Comparison of ENCODE assay signal across 8 mouse cellular contexts in genomic region chr9:62540736-62541135, GRCm38 (mm10). TPM values are rescaled to one million over a fixed set of nuclear protein-coding genes. Genes with fewer than 3 reads are reported as not detected.
DNase-seq lines count a peak whose midpoint lies in the region; ATAC-seq lines count a peak whose summit lies in the region.

No protein-coding gene starts in this region.

- WGBS in forebrain, embryonic 15.5 days = 14% methylated on average over 10 of the region's 10 CpGs

- no peaks in the 10 kb centered on the region for H3K27me3 ChIP-seq in forebrain, embryonic 15.5 days

- peak overlapping the region; percentile 24 for H3K4me2 ChIP-seq in forebrain, embryonic 15.5 days (replicated peaks)

- no peak overlapping the region for H3K9ac ChIP-seq in forebrain, embryonic 15.5 days (replicated peaks)

- H3K4me3 ChIP-seq in forebrain, embryonic 15.5 days = no peak overlapping the region

- H3K9me3 ChIP-seq in forebrain, embryonic 15.5 days = no peaks in the 10 kb centered on the region

- peaks cover 81% of the 10 kb centered on the region for H3K4me1 ChIP-seq in forebrain, embryonic 15.5 days

- DNase-seq in testis, postnatal 10 days (ENCODE audit: low spot score) = peak; percentile 57
- no peak for DNase-seq in testis, postnatal 14 days (ENCODE audit: low spot score)
- DNase-seq in left cerebral cortex, postnatal 25 days (ENCODE audit: low spot score in 2 of 2) = peak; percentile 84 to 96
- peak; percentile 78 for DNase-seq in right cerebral cortex, postnatal 14 days
- no peak for DNase-seq in adipocyte (ENCODE audit: low spot score)
- DNase-seq in lung, postnatal 14 days = no peak

- ATAC-seq in forebrain, embryonic 15.5 days (replicated peaks) = peak; percentile 61
- ATAC-seq in granulocyte monocyte progenitor cell, adult 5-6 weeks (replicated peaks; ENCODE audit: poor library complexity, severe bottlenecking) = no peak

- peak overlapping the region; percentile 97 for H3K27ac ChIP-seq in forebrain, embryonic 15.5 days (replicated peaks)

- intact Hi-C loops in left cerebral cortex, postnatal 25 days (cut with DNase I) = loop anchor here (5.0 kb wide), 1 partner anchor 33 kb away; no protein-coding TSS in a partner anchor

- H3K36me3 ChIP-seq in forebrain, embryonic 15.5 days = no peaks in the 10 kb centered on the region

RNA-seq across cellular contexts. Expression of gene Coro2b, which starts 3.9 kb away (rescaled TPM):
- polyA plus RNA-seq in forebrain, embryonic 15.5 days (2015; fragmentation: Nextera tagmentation; extraction: Ambion mirVana) = 41.0 and 48.8 TPM in 2 replicates
- total RNA-seq in left cerebral cortex, postnatal 25 days (2021) = 100 to 1,000 TPM; 183 to 184 TPM
- 2.0 TPM in 1 of 2 replicates, not detected in the other for total RNA-seq in granulocyte monocyte progenitor cell, adult 5-6 weeks (2014; fragmentation: Nextera tagmentation)
- total RNA-seq in granulocyte monocyte progenitor cell, adult 5-6 weeks (2017) = not detected in 2 replicates

Comparison
In these comparisons a context has a peak if more than half of its experiments do, and no peak if none do; other contexts are left out.
1. DNase-seq: peak in testis, postnatal 10 days (single experiment), left cerebral cortex, postnatal 25 days (2 of 2) and right cerebral cortex, postnatal 14 days (single experiment); none in testis, postnatal 14 days (single experiment), adipocyte (single experiment) and lung, postnatal 14 days (single experiment).
2. RNA of gene Coro2b, which starts 3.9 kb away (total RNA-seq): 183 to 184 TPM in left cerebral cortex, postnatal 25 days; 2.0 TPM in granulocyte monocyte progenitor cell, adult 5-6 weeks; every median in the first group is over 10 times any median in the second.